In the genomic region with DNA sequence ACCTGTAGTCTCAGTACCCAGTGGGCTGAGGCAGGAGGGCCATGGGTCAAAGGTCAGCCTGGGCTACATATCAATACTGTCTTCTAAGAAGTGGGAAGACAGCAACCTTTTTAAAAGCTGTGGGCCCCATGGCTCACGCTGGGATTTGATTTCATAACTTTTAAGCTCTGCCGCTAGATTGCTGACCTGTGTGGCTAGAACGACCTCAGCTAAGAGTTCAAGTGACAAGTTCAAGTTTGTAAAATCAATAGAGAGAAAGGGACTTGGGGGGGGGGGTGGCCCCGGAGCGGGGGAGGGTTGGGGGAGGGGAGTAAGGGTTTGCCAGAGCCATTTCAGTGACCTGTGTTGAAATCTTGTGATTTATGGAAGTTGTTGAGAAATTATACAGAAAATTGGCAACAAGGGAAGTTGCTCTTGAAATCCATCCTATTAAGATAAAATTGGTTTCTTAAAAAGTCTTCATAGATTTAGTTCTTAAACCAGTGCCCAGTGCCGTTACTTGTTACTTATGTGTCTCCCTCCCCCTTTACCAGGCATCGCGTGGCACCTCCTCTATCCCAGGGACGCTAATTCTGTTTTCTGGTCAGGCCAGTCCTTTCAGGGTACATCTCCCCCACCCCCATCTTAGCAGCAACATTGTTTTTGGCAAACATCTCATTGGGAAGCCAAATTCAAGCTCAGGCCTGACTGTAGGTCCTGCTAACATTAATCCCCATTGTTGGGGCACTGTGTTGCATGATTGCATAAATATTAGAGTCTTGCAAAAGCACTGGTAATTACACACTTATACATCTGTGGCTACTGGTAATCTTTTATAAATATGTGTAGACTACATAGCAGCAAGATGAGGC, we compare ENCODE assay signal across 13 mouse cellular contexts.
DNase-seq lines count a peak whose midpoint lies in the region; ATAC-seq and TF ChIP-seq lines count a peak whose summit lies in the region.
"Had no signal": no experiment of that assay in that cellular context is flagged by ENCODE, and none has a peak within 500 bp of the region (broad histone marks: within the 10 kb centered on the region; RNA-seq: fewer than 3 reads in every experiment).

No protein-coding gene starts in this region.

- ATAC-seq in intestine, postnatal 0 days = peak; percentile 36
- ATAC-seq in intestine, embryonic 15.5 days = no peak
- ATAC-seq: CD4-positive, CD25-positive, alpha-beta regulatory T cell, adult 4 months had no signal

- no peaks in the 10 kb centered on the region for H3K4me1 ChIP-seq in intestine, postnatal 0 days (replicated peaks; ENCODE audit: control insufficient read depth, insufficient read depth, low read length)
- H3K4me1 ChIP-seq in intestine, embryonic 15.5 days (replicated peaks) = no peaks in the 10 kb centered on the region
- no peaks in the 10 kb centered on the region for H3K4me1 ChIP-seq in hindbrain, embryonic 10.5 days (replicated peaks)
- H3K4me1 ChIP-seq: hindbrain, embryonic 15.5 days; limb, embryonic 12.5 days; midbrain, embryonic 10.5 days had no signal

- no peak overlapping the region for H3K9ac ChIP-seq in intestine, postnatal 0 days (ENCODE audit: low read depth, low read length)
- H3K9ac ChIP-seq in intestine, embryonic 15.5 days = no peak overlapping the region
- H3K9ac ChIP-seq: heart, embryonic 12.5 days; hindbrain, embryonic 15.5 days; limb, embryonic 12.5 days had no signal

- H3K27me3 ChIP-seq in intestine, postnatal 0 days (replicated peaks; ENCODE audit: control insufficient read depth, insufficient read depth, low read length) = no peaks in the 10 kb centered on the region
- no peaks in the 10 kb centered on the region for H3K27me3 ChIP-seq in intestine, embryonic 15.5 days (replicated peaks)
- H3K27me3 ChIP-seq in hindbrain, embryonic 10.5 days (ENCODE audit: insufficient read depth, poor library complexity, severe bottlenecking) = peaks cover 22% of the 10 kb centered on the region
- H3K27me3 ChIP-seq: heart, embryonic 12.5 days; hindbrain, embryonic 15.5 days; limb, embryonic 12.5 days had no signal

- no peak overlapping the region for H3K27ac ChIP-seq in intestine, postnatal 0 days (ENCODE audit: low read depth, low read length)
- H3K27ac ChIP-seq in intestine, embryonic 15.5 days = no peak overlapping the region
- H3K27ac ChIP-seq in hindbrain, embryonic 10.5 days = no peak overlapping the region
- H3K27ac ChIP-seq: hindbrain, embryonic 15.5 days; limb, embryonic 12.5 days; midbrain, embryonic 10.5 days had no signal

- no peak overlapping the region for H3K4me2 ChIP-seq in intestine, postnatal 0 days (replicated peaks; ENCODE audit: low read depth)
- no peak overlapping the region for H3K4me2 ChIP-seq in intestine, embryonic 15.5 days (replicated peaks)
- H3K4me2 ChIP-seq: heart, embryonic 12.5 days; hindbrain, embryonic 15.5 days; limb, embryonic 12.5 days had no signal

- no peak for TF ChIP-seq CTCF in intestine, postnatal 0 days (IDR thresholded peaks at IDR 0.05; ENCODE audit: low read depth)

- H3K36me3 ChIP-seq in intestine, postnatal 0 days (ENCODE audit: control insufficient read depth, insufficient read depth) = no peaks in the 10 kb centered on the region
- no peaks in the 10 kb centered on the region for H3K36me3 ChIP-seq in intestine, embryonic 15.5 days
- no peaks in the 10 kb centered on the region for H3K36me3 ChIP-seq in hindbrain, embryonic 10.5 days
- H3K36me3 ChIP-seq: hindbrain, embryonic 15.5 days; limb, embryonic 12.5 days; midbrain, embryonic 10.5 days had no signal

- H3K9me3 ChIP-seq in intestine, postnatal 0 days (ENCODE audit: control insufficient read depth) = no peaks in the 10 kb centered on the region
- H3K9me3 ChIP-seq in intestine, embryonic 15.5 days = no peaks in the 10 kb centered on the region
- H3K9me3 ChIP-seq in hindbrain, embryonic 10.5 days = no peaks in the 10 kb centered on the region
- H3K9me3 ChIP-seq: heart, embryonic 12.5 days; hindbrain, embryonic 15.5 days; limb, embryonic 12.5 days; midbrain, embryonic 10.5 days had no signal

- peak; percentile 34 for DNase-seq in adrenal gland, postnatal 14 days
- DNase-seq in gonadal fat pad, adult 2 months (ENCODE audit: low read depth) = peak; percentile 97
- DNase-seq in lung, postnatal 14 days = peak; percentile 20
- DNase-seq in hindbrain, embryonic 10.5 days (ENCODE audit: low spot score) = no peak
- no peak for DNase-seq in layer of hippocampus, adult 11-12 months (ENCODE audit: low spot score)
- DNase-seq: cerebellum, adult 11 months had no signal

- no peak overlapping the region for H3K4me3 ChIP-seq in intestine, postnatal 0 days (ENCODE audit: low read depth, low read length)
- H3K4me3 ChIP-seq in intestine, embryonic 15.5 days (replicated peaks) = no peak overlapping the region
- H3K4me3 ChIP-seq in hindbrain, embryonic 10.5 days = no peak overlapping the region
- H3K4me3 ChIP-seq: heart, embryonic 12.5 days; hindbrain, embryonic 15.5 days; limb, embryonic 12.5 days; midbrain, embryonic 10.5 days had no signal

- WGBS in intestine, postnatal 0 days = 55% methylated on average over 9 of the region's 9 CpGs
- 63% methylated on average over 9 of the region's 9 CpGs for WGBS in intestine, embryonic 15.5 days
- 73% methylated on average over 9 of the region's 9 CpGs for WGBS in hindbrain, embryonic 10.5 days

Comparison
In these comparisons a context has a peak if more than half of its experiments do, and no peak if none do; other contexts are left out.
1. DNase-seq: peak in adrenal gland, postnatal 14 days (single experiment), gonadal fat pad, adult 2 months (single experiment) and lung, postnatal 14 days (single experiment); none in hindbrain, embryonic 10.5 days (single experiment) and layer of hippocampus, adult 11-12 months (single experiment).